Mouse (Mus musculus) heart, adult 18-20 months (tissue): ENCODE measurements at regions not wholly inside any gene's neighbourhood (a gene's known extent, or its start where the extent isn't known, plus 50 kb on each side); places are given as distances from the start of the nearest gene placed in this dataset.

Experiments
- DNase-seq, 2 experiments: peaks; one replicate each; pipeline ENCODE4 v3.0.0; 2021 to 2022; ENCODE audit warnings: mixed read lengths in 1 of 2

DNA sequence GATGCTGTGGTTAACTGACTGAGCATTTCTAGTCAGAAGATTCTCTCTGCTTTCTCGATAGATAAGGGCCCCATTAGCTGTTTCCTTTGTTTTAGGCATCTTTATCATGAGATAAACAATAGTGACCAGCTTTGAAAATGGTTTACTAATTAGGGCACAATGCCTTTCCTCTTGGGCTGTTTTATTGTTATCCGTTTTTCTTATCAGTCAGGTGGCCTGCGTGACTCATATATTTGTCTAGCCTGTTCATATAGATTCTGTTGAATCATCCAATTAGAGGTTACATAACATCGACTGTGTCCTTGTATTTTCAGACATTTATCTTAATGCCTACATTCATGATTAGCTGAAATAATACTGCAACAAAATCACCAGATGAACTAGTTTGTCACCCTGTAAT is 531.1 kb downstream of the Gm11232 start:
- DNase-seq = no peak

GRCm38 (mm10) chr4:71218060-71218459 is 539.7 kb downstream of the Gm11232 start:
- no peak for DNase-seq

GRCm38 (mm10) chr4:71187801-71188200 is 570.0 kb downstream of the Gm11232 start:
- DNase-seq = no peak

- no peak for DNase-seq
These were observed 580.1 kb downstream of the Gm11232 start for GRCm38 (mm10) chr4:71177661-71178060.

DNA sequence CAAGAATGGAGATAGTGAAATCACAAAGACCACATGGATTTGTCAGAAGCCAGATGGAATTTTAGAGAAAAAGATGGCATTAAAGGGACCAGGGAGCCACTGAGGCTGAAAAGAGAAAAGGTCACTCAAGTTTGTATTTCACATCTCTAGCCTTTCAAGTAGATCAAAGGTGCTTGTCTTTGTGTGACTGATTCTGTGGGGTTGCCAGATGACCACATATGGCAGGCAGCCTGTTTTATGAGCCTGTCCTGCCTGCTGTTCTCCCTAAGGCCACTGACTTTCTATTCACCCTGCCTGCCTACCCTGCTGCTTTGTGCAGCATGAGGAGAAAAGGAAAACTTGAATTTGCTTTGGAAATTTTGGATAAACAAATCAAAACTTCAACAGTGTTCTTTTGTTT is 592.0 kb downstream of the Gm11232 start:
- no peak for DNase-seq

- DNase-seq = no peak
These were observed 597.0 kb upstream of the Megf9 start for GRCm38 (mm10) chr4:71131670-71132317.

- no peak for DNase-seq
These were observed 596.3 kb upstream of the Megf9 start for GRCm38 (mm10) chr4:71130946-71131669.

- DNase-seq = no peak
These were observed 594.5 kb upstream of the Megf9 start for GRCm38 (mm10) chr4:71129306-71129705.
